Mouse (Mus musculus) testis, adult 2 months (tissue): ENCODE data around the gene Sumf1.

Source experiments
- CTCF ChIP-seq: fragments of 200-500 bp; IDR thresholded peaks from 2 replicates; pipeline ENCODE4 v1.5.1; 2012; ENCODE audit warnings: low read depth, mild to moderate bottlenecking, inconsistent platforms, low read length, moderate library complexity; ENCODE audit not compliant: control insufficient read depth, insufficient read depth, insufficient replicate concordance
- POLR2A ChIP-seq: fragments of 200-500 bp; IDR thresholded peaks from 2 replicates; pipeline ENCODE4 v1.6.1; 2012; ENCODE audit warnings: low read depth, mild to moderate bottlenecking, inconsistent platforms, low read length, moderate library complexity; ENCODE audit not compliant: control insufficient read depth

- TF ChIP-seq CTCF: no peak
- no peak for TF ChIP-seq POLR2A
These were observed 40.8 kb upstream of the Sumf1 start for GRCm38 (mm10) chr6:108226230-108226629.
